Mouse (Mus musculus): Measurements from ENCODE around the gene Nphp3. TPM values are rescaled to one million over a fixed set of nuclear protein-coding genes. Genes with fewer than 3 reads are reported as not detected.

Gene Nphp3
- total RNA-seq, 2 experiments from 2014 or later = 7.9 to 8.3 TPM

DNA sequence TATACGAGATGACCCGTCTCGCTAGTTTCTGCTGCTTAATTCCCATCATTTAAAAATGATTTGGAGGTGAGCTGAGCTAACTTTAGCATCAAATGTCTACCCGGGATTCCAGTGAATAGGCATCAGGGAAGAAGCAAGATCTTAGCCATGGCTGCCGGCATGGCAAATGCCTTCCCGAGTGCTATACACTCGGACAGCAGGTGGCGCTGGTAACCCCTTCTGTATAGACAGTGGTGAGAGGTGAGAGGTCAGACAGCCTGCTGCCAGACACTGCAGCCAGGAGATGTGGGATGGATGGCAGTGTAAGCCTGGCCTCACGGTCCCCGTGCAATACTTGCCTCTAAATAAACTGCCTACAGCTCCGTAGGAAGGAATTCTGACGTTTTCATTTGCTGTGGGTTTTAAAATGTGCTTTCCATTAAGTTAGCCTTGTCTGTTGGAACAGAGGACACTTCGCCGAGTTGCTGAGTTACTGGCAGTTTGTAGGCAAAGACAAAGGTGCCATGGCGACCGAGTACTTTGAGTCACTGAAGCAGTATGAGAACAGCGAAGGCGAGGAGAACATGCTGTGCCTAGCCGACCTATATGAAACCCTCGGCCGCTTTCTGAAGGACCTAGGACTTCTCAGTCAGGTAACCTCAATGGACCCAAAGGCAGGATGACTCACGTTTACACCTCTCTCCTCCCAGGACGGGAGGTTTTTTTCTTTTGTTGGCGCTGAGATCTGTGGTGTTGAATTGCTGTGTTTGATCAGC lies 33.1 kb downstream of the Nphp3 start:
- peak; percentile 65 to 71 for DNase-seq (ENCODE audit: extremely low spot score in 1 of 2, low spot score in 2 of 2)
- no peak overlapping the region for H3K27ac ChIP-seq
- H3K4me3 ChIP-seq = no peak overlapping the region
- intact Hi-C loops (cut with DNase I) = no loop called here
- TF ChIP-seq CTCF (IDR thresholded peaks at IDR 0.05) = peak; percentile 86

DNA sequence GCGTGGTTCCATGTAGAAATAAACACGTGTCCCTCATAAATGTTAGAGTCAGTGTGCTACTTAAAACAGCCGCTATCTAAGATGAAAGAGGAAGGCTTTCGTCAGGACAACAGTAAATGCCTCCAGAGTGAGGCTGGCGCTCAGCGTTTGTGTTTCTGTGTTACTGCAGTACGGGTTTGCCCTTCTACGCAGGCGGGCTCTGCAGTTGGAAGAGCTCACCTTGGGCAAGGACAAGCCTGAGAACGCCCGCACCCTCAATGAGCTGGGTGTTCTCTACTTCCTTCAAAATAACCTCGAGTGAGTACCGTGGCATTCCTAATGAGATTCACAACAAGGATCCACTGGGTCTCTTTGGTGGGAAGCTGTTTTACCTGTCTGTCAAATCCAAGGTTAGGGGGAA lies 35.9 kb downstream of the Nphp3 start:
- TF ChIP-seq CTCF (IDR thresholded peaks at IDR 0.05) = no peak
- DNase-seq (ENCODE audit: extremely low spot score in 1 of 2, low spot score in 2 of 2) = no peak
- intact Hi-C loops (cut with DNase I) = no loop called here
- no peak overlapping the region for H3K4me3 ChIP-seq
- no peak overlapping the region for H3K27ac ChIP-seq

DNA sequence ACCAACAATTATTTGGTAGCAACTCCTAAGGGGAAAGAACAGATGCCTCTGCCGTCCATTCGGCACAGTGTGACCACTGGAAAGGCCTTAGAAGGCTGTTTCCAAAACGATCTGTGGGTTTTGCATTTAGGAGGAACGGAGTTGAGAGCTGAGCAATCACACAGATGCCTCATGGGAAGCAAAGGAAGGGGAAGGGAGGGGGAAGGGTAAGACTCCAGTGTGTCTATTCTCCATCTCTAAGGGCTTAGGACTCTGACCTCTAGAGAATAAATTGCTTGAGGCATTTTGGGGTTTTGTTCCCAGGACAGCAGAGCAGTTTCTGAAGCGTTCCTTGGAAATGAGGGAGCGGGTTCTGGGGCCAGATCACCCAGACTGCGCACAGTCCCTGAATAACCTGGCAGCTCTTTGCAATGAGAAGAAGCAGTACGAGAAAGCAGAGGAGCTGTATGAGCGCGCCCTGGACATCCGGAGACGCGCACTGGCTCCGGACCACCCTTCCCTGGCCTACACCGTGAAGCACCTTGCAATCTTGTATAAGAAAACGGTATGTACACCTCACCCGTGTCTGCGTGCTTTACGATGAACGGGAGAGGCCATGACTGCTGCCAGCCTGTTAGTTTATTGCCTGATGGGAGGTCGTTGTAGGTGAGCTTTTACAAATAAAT lies 36.8 kb downstream of the Nphp3 start:
- Histone ChIP-seq H3K4me3 (no peak overlapping the region), H3K27ac (no peak overlapping the region)
- intact Hi-C loops (cut with DNase I) = no loop called here
- DNase-seq (ENCODE audit: extremely low spot score in 1 of 2, low spot score in 2 of 2) = no peak
- TF ChIP-seq CTCF (IDR thresholded peaks at IDR 0.05) = no peak

DNA sequence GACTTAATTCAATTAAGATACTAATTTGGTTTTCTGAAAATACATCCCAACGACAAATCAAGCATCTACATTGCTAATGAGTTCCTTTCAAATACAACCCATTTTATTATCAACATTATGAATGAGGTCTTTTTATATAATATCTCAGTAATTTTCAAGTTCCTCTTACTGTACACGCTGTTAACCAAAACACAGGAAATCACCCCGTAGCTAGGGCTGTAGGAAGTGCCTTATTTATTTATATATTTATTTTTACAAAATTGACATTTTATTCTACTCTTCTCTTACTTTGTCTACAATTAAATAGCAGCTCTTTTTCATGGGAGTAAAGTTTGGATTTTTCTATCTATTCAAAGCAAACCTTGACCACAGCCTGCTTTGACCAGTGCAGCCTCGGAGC lies 37.4 kb downstream of the Nphp3 start:
- no peak for TF ChIP-seq CTCF (IDR thresholded peaks at IDR 0.05)
- H3K27ac ChIP-seq = no peak overlapping the region
- no peak overlapping the region for H3K4me3 ChIP-seq
- intact Hi-C loops (cut with DNase I) = no loop called here
- DNase-seq (ENCODE audit: extremely low spot score in 1 of 2, low spot score in 2 of 2) = no peak

DNA sequence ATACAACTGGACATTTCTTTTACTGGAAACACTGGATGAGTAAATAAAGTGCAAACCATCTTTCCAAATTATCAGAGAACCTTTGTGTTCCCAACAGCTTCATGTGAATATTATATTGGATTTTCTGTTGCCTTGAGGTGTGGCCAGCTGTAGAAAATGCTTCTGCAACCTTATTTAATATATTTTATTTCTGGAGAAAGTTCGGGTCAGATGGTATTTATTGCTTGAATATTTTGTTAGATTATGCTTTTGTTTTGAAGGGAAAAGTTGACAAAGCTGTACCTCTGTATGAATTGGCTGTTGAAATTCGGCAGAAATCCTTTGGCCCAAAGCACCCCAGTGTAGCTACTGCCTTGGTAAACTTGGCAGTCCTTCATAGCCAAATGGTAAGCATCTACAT lies 38.0 kb downstream of the Nphp3 start, which contains the start of gene Gm28305:
TSS of gene Gm28305 (plus strand) at position 301 of the 400 bp plus-strand sequence.
- no peak within 1 kb of the TSS for H3K4me3 ChIP-seq
- intact Hi-C loops (cut with DNase I) = no loop called here
- no peak for DNase-seq (ENCODE audit: extremely low spot score in 1 of 2, low spot score in 2 of 2)
- no peak within 1 kb of the TSS for H3K27ac ChIP-seq
- TF ChIP-seq CTCF (IDR thresholded peaks at IDR 0.05) = no peak

DNA sequence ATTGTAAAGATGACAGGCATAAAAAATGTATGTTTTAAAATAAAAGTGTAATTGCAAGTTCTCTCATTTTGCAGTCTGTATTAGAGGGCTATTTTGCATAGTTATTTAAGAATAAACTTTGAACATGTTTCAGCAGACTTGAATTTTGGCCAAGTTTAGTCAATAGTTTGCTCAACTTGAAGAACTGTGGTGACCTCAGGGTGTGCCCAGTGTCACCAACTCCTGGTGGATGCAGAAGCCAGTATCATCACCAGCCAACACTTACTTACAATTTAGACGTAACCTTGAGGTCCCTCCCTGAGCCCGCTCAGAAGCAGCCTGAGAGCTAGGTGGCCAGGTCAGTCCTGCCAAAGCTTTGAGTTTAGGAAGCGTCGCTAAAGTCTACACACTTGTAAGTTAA lies 41.3 kb downstream of the Nphp3 start:
- intact Hi-C loops (cut with DNase I) = no loop called here

DNA sequence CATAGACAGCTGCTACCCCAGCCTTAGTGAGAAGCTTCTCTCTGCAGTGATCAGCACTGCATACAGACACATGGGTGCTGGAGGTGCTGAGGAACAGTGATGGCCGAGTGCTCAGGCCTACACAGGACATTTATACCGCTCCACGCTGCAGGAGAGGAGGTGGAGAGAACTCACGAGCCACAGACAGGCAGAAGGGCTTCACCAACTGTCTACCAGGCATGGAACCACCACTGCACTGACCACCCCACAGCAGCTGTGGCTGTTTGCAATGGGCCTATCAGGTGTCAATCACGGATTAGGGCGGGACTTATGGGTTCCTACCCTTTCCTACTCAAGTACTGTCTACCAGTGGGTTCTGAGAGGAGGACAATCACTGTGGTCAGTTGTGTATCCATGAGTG lies 48.7 kb downstream of the Nphp3 start:
- Histone ChIP-seq H3K27ac (no peak overlapping the region), H3K4me3 (no peak overlapping the region)
- no peak for TF ChIP-seq CTCF (IDR thresholded peaks at IDR 0.05)
- intact Hi-C loops (cut with DNase I) = no loop called here
- no peak for DNase-seq (ENCODE audit: extremely low spot score in 1 of 2, low spot score in 2 of 2)

More for the DNA sequence above, 41.3 kb downstream of the Nphp3 start:
- no peak overlapping the region for H3K4me3 ChIP-seq
- H3K27ac ChIP-seq = no peak overlapping the region
- DNase-seq (ENCODE audit: extremely low spot score in 1 of 2, low spot score in 2 of 2) = no peak
- no peak for TF ChIP-seq CTCF (IDR thresholded peaks at IDR 0.05)

DNA sequence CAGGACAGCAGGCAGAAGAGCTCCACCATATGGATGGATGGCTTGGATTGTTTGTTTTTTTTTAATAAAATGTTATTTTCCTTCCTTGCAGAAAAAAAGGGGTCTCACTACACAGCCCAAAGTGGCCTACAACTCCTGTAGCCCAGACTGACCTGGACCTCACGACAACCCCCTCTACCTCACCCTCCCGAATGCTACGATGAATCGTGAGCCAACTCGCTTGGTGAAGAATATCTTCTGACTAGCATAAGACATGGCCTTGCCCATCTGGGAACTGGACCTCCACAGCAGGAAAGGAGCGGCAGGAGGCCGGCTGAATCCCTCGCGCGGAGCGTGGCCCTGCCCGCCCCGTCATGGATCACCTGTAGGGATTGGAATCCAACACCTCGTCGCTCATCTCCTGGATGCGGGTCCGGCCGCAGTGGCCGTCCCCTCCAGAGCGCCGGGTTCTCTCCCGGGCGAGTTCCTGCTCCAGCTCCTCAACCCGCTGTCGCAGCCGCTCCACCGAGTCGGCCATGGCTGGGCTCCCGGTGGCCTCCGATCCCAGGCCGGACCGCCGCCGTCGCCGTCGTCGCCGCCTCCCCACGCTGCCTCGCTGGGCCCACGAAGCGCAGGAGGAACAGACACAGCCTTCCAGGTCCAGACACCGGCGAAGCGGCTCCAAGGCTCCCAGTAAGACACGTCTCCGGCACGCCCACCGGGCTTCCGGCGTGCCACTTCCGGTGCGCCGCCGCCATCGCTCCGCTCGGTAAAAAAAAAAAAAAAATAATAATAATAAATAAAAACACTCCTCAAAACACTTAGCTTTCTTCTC lies 60.3 kb downstream of the Nphp3 start, which contains the start of gene Uba5:
TSS of gene Uba5 (minus strand) at position 705 of the 814 bp plus-strand sequence.
- Histone ChIP-seq H3K4me3 (peak within 1 kb of the TSS; percentile 99), H3K27ac (peak within 1 kb of the TSS; percentile 99)
- DNase-seq (ENCODE audit: extremely low spot score in 1 of 2, low spot score in 2 of 2) = peak; percentile 69 to 72
- intact Hi-C loops (cut with DNase I) = no loop called here
- no peak for TF ChIP-seq CTCF (IDR thresholded peaks at IDR 0.05)

DNA sequence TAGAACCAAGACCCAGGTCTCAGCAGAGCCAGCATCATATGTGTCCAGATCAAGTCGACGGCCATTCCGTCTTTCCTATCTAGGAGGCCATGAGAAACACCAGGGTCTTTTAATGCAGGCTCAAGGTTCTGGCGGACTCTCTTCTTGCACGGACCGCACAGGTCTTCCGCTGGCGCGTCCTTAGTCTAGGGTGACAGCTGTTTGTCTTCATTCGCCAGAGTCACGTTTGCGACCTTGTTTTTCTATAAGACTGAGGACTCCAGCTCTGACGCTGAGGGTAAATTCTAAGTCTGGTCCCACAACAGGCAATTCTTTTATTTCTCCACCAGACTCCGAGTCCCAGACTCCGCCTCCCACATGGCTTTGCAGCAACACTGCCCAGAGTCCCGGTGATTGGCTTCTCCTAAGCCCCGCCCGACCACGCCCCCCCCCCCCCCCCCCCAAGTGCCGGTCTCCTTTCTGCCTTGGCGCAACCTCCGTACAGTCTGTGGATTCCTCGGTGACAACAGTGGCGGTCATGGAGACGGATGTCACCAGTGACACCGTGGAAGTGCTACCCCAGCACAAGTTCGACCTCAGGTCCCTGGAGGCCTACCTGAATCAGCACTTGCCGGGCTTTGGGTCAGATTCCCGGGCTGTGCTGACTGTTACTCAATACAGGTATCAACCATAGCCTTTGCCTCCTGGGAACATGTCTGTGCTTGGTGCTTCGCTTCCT lies 61.1 kb downstream of the Nphp3 start, which contains the start of gene Acad11:
TSS of gene Acad11 (plus strand) at position 134 of the 718 bp plus-strand sequence.
- intact Hi-C loops (cut with DNase I) = no loop called here
- no peak for TF ChIP-seq CTCF (IDR thresholded peaks at IDR 0.05)
- peak; percentile 78 to 84 for DNase-seq (ENCODE audit: extremely low spot score in 1 of 2, low spot score in 2 of 2)
- Histone ChIP-seq H3K27ac (peak within 1 kb of the TSS; percentile 99), H3K4me3 (peak within 1 kb of the TSS; percentile 99)

DNA sequence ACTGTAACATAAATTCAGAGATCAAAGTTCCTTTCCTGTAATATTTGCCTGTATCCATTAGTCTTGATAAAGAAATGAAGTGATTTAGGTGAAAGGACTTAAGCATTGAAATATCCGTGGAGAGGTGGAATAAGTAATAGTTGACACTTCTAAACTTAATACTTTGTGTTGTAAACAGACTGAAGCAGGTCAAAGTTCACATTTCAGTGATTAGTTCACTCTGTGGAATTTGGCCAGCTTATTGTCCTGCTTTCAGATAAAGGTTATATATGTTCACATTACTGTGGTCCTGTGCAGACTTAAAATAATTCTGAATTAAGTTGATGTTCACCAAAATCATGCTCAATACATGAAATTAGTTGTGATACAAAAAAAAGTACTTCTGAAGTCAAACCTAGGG lies 62.2 kb downstream of the Nphp3 start:
- TF ChIP-seq CTCF (IDR thresholded peaks at IDR 0.05) = no peak
- no peak overlapping the region for H3K27ac ChIP-seq
- intact Hi-C loops (cut with DNase I) = no loop called here
- H3K4me3 ChIP-seq = no peak overlapping the region
- no peak for DNase-seq (ENCODE audit: extremely low spot score in 1 of 2, low spot score in 2 of 2)

DNA sequence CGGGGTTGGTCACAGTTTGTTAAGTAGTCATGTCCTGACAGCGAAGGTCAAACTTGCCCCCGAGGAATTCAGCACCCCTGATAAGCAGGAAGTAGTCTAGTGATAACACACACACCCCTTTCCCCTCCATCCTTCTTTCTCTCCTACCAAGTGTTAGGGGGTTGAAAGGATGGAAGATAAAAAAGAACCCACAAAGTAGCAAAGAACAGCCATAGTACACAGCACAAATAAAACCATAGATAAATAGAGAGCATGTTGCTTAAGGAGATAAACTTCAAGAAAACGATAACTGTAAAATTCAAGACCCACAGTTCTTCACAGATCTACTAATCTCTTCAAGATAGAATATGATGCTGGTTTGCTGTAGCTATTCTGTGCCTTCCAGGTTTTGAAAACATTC lies 67.9 kb downstream of the Nphp3 start:
- Histone ChIP-seq H3K27ac (no peak overlapping the region), H3K4me3 (no peak overlapping the region)
- TF ChIP-seq CTCF (IDR thresholded peaks at IDR 0.05) = no peak
- no peak for DNase-seq (ENCODE audit: extremely low spot score in 1 of 2, low spot score in 2 of 2)
- intact Hi-C loops (cut with DNase I) = loop anchor here (10.0 kb wide), 1 partner anchor 235 kb away; no protein-coding TSS in a partner anchor
